Mouse (Mus musculus) limb, embryonic 14.5 days (tissue): ENCODE measurements at regions not wholly inside any gene's neighbourhood (a gene's known extent, or its start where the extent isn't known, plus 50 kb on each side); places are given as distances from the start of the nearest gene placed in this dataset.

Source experiments
- ATAC-seq: fragments of 200-750 bp; cut with Nextera tagmentation; 2 replicates; pipeline ENCODE4 v1.8.0; 2017; ENCODE audit warnings: low read depth, moderate number of reproducible peaks, moderate TSS enrichment; ENCODE audit not compliant: low FRiP score
- DNase-seq: peaks from one replicate; pipeline ENCODE4 v3.0.0-alpha.2; 2015; ENCODE audit warnings: low spot score
- H3K27ac ChIP-seq: fragments of 300-500 bp; sonication (generic); replicated peaks from 2 replicates; pipeline ENCODE4 v1.5.1; 2014; ENCODE audit warnings: low read depth, mild to moderate bottlenecking, low read length, moderate library complexity, mixed read lengths
- H3K27me3 ChIP-seq: fragments of 300-500 bp; sonication (generic); 2 replicates; pipeline ENCODE4 v1.6.1; 2014; ENCODE audit warnings: low read length, mixed read lengths; ENCODE audit not compliant: control insufficient read depth, insufficient read depth
- H3K36me3 ChIP-seq: fragments of 300-500 bp; sonication (generic); 2 replicates; pipeline ENCODE4 v1.6.1; 2014; ENCODE audit warnings: mild to moderate bottlenecking, low read length, moderate library complexity, mixed read lengths; ENCODE audit not compliant: control insufficient read depth, insufficient read depth
- H3K4me1 ChIP-seq: fragments of 300-500 bp; sonication (generic); 2 replicates; pipeline ENCODE4 v1.6.1; 2014; ENCODE audit warnings: antibody characterized with exemption, low read length, mixed read lengths; ENCODE audit not compliant: control insufficient read depth, insufficient read depth
- H3K4me2 ChIP-seq: fragments of 300-500 bp; sonication (generic); replicated peaks from 2 replicates; pipeline ENCODE4 v1.6.1; 2014; ENCODE audit warnings: low read depth, mild to moderate bottlenecking, low read length, moderate library complexity; ENCODE audit not compliant: severe bottlenecking
- H3K4me3 ChIP-seq: fragments of 300-500 bp; sonication (generic); replicated peaks from 2 replicates; pipeline ENCODE4 v1.5.1; 2014; ENCODE audit warnings: low read length
- H3K9ac ChIP-seq: fragments of 300-500 bp; sonication (generic); 2 replicates; pipeline ENCODE4 v1.6.1; 2014; ENCODE audit warnings: mild to moderate bottlenecking, low read depth, low read length, moderate library complexity; ENCODE audit not compliant: severe bottlenecking
- H3K9me3 ChIP-seq: fragments of 300-500 bp; sonication (generic); 2 replicates; pipeline ENCODE4 v1.6.1; 2016; ENCODE audit warnings: low read length; ENCODE audit not compliant: control insufficient read depth
- POLR2A ChIP-seq: fragments of 200-500 bp; IDR thresholded peaks from 2 replicates; pipeline ENCODE4 v1.8.0; 2012; ENCODE audit warnings: inconsistent platforms, mild to moderate bottlenecking, moderate library complexity, borderline replicate concordance; ENCODE audit not compliant: insufficient read depth, insufficient read length; ENCODE audit errors: extremely low read depth
- WGBS: fragments of 180-500 bp; shearing (Covaris S2); extraction: QIAGEN DNeasy Blood & Tissue Kit; methylation state at CpG from one replicate; pipeline ENCODE4 v1.1.7; 2014; 5-methylcytosine and 5-hydroxymethylcytosine counted together

DNA sequence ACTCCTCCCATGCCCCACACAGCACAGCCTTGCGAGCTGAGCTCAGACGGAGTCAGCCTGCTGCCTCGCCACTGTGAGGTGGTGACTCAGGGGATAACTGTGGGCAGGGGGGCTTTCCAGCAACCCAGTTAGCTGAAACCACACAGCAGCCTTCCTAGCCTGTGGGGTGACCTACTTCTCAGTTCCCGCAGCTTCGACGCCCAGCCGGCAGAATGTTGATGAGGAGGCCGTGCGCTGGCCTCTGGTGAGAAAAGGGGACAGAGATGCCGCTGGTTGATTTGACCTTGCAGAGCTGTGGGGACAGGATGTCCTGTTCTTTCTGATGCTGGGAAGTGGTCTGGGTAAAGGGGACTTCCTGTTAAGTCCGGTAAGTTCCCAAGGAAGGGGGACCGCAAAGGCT, 143.2 kb upstream of the Id2 start:
- Histone ChIP-seq H3K9me3 (no peaks in the 10 kb centered on the region), H3K4me1 (peaks cover 4% of the 10 kb centered on the region), H3K27ac (no peak overlapping the region), H3K27me3 (no peaks in the 10 kb centered on the region), H3K36me3 (no peaks in the 10 kb centered on the region), H3K4me2 (no peak overlapping the region), H3K4me3 (no peak overlapping the region), H3K9ac (no peak overlapping the region)
- ATAC-seq (no peak), DNase-seq (no peak)
- no peak for TF ChIP-seq POLR2A
- WGBS: 52% methylated on average over 12 of the region's 12 CpGs

DNA sequence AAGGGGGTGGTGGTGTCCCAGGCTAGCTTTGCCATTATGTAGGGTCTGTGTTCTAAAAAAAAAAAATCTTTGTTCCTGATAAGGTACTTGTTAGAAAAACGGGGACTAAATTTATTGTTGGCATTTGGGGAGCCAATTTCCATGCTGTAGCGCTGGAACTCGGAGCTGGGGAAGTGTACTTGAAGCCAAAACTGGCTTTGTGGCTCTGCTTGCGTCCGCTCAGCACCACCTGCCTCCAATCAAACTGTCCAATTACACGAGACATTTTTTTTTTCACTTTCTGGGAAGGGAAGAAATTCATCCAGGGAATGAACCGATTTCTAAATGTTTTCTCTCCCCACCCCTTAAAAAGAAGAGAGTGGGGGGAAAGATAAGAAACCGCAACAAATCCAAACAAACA, 138.1 kb upstream of the Id2 start:
- Histone ChIP-seq H3K9ac (no peak overlapping the region), H3K27ac (no peak overlapping the region), H3K4me3 (no peak overlapping the region), H3K27me3 (no peaks in the 10 kb centered on the region), H3K4me1 (peaks cover 15% of the 10 kb centered on the region), H3K36me3 (no peaks in the 10 kb centered on the region), H3K4me2 (no peak overlapping the region), H3K9me3 (no peaks in the 10 kb centered on the region)
- ATAC-seq: no peak
- WGBS: 22% methylated on average over 8 of the region's 8 CpGs
- no peak for TF ChIP-seq POLR2A
- DNase-seq: no peak

DNA sequence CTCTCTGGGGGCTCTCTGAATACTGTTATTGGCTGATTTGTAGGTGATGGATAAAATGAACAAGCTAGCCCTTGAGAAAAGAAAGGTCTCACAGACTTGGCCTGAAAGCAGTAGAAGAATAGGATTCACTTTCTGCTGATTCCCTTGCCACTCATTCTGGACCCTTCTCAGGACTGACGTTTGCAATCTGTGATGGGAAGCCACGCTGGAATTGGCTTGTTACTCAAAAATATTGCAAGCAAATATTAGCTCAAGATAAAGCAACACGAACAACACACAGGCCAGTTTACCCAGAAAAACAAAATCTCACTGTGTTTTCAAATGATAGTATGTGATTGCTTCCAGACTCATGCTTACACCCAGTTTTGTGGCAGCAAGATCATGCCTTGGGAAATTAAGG, 137.7 kb upstream of the Id2 start:
- DNase-seq (no peak), ATAC-seq (no peak)
- Histone ChIP-seq H3K4me3 (no peak overlapping the region), H3K9ac (no peak overlapping the region), H3K36me3 (no peaks in the 10 kb centered on the region), H3K27ac (no peak overlapping the region), H3K4me1 (peaks cover 15% of the 10 kb centered on the region), H3K9me3 (no peaks in the 10 kb centered on the region), H3K4me2 (no peak overlapping the region), H3K27me3 (no peaks in the 10 kb centered on the region)
- WGBS: 61% methylated on average over 3 of the region's 3 CpGs
- no peak for TF ChIP-seq POLR2A

DNA sequence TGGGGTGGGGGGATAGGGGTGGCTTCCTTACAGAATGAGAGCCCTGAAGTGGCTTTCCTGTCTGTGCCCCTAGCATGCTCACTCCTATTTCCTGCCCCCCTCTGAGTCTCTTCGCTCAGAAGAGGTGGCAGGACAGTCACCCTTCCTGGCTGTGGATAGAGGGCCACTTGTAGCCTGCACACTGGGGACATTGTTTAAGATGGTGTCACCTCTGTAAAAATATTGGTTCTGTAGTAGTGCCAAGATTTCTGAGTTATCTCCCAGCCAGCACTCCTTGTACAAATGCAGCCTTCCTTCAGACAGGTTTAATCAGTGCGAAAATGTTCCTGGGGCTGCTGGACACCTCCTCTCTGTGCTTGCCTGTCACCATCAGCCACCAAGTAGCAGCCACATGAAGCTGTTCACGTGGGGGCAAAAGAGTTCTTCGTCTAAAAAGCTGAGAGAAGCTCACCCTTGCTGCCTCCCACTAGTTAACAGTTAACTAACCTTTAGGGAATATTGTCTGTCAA, 136.1 kb upstream of the Id2 start:
- 63% methylated on average over 4 of the region's 4 CpGs for WGBS
- H3K36me3 ChIP-seq: no peaks in the 10 kb centered on the region
- H3K27me3 ChIP-seq: no peaks in the 10 kb centered on the region
- peaks cover 15% of the 10 kb centered on the region for H3K4me1 ChIP-seq
- no peak overlapping the region for H3K4me3 ChIP-seq
- no peak overlapping the region for H3K9ac ChIP-seq
- no peak for TF ChIP-seq POLR2A
- H3K9me3 ChIP-seq: no peaks in the 10 kb centered on the region
- no peak overlapping the region for H3K27ac ChIP-seq
- no peak for ATAC-seq
- no peak for DNase-seq
- H3K4me2 ChIP-seq: no peak overlapping the region

DNA sequence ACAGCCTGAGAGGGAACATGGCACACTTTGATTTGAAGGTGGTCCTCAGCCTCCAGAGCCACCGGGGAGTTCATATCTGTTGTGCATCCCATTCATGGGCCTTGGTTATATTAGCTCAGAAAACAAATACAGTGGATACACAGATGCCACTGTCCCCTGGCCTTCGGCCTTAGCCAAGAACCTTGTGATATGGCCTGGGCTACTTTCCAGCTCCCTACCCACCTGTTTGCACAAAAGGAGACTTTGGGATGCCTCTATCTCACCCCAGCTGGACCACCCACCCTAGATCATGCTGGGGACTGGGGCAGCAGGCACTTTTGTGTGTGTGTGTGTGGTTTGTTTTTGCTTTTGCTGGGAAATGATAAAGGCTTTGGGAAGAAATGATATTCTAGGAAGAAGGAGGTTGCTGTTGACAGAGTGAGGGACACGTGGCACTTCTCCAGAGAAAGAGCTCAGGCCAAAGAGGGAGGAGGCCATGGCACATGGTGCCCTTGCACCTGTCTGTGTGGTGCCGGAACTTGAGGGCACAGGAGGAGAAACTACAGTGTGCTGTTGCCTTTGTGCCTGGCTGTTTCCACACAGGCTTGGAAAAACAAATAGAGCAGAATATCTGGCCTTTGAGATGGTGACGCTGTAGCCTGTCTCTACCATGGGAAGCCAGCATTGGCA, 135.6 kb upstream of the Id2 start:
- no peak for TF ChIP-seq POLR2A
- Histone ChIP-seq H3K27me3 (no peaks in the 10 kb centered on the region), H3K4me3 (no peak overlapping the region), H3K27ac (no peak overlapping the region), H3K4me1 (peaks cover 15% of the 10 kb centered on the region), H3K9ac (no peak overlapping the region), H3K36me3 (no peaks in the 10 kb centered on the region), H3K4me2 (no peak overlapping the region), H3K9me3 (no peaks in the 10 kb centered on the region)
- no peak for ATAC-seq
- WGBS: 86% methylated on average over 5 of the region's 5 CpGs
- no peak for DNase-seq
